Mouse (Mus musculus): Measurements from ENCODE around the gene Plcd3.

Gene Plcd3

GRCm38 (mm10) chr11:103096979-103097894 lies 4.2 kb downstream of the Plcd3 start:
- peak; percentile 87 for DNase-seq (ENCODE audit: low spot score)

- DNase-seq (ENCODE audit: low spot score) = no peak
These were observed 5.7 kb downstream of the Plcd3 start for GRCm38 (mm10) chr11:103095801-103096200.

- no peak for DNase-seq (ENCODE audit: low spot score)
These were observed 6.3 kb downstream of the Plcd3 start for GRCm38 (mm10) chr11:103095107-103095670.

GRCm38 (mm10) chr11:103093862-103094833 lies 7.3 kb downstream of the Plcd3 start:
- DNase-seq (ENCODE audit: low spot score) = no peak

- DNase-seq (ENCODE audit: low spot score) = no peak
These were observed 8.2 kb downstream of the Plcd3 start for GRCm38 (mm10) chr11:103093306-103093705.

GRCm38 (mm10) chr11:103081631-103082030 lies 19.8 kb downstream of the Plcd3 start:
- no peak for DNase-seq (ENCODE audit: low spot score)

- DNase-seq (ENCODE audit: low spot score) = no peak
These were observed 21.0 kb downstream of the Plcd3 start for GRCm38 (mm10) chr11:103080323-103081091.

- no peak for DNase-seq (ENCODE audit: low spot score)
These were observed 23.3 kb downstream of the Plcd3 start for GRCm38 (mm10) chr11:103078131-103078530.

GRCm38 (mm10) chr11:103076581-103076980 lies 24.9 kb downstream of the Plcd3 start:
- no peak for DNase-seq (ENCODE audit: low spot score)

GRCm38 (mm10) chr11:103076010-103076409 lies 25.4 kb downstream of the Plcd3 start:
- DNase-seq (ENCODE audit: low spot score) = no peak

- no peak for DNase-seq (ENCODE audit: low spot score)
These were observed 26.6 kb downstream of the Plcd3 start for GRCm38 (mm10) chr11:103074796-103075323.

GRCm38 (mm10) chr11:103074121-103074650 lies 27.3 kb downstream of the Plcd3 start:
- DNase-seq (ENCODE audit: low spot score) = no peak

GRCm38 (mm10) chr11:103073671-103074070 lies 27.8 kb downstream of the Plcd3 start:
- no peak for DNase-seq (ENCODE audit: low spot score)

- DNase-seq (ENCODE audit: low spot score) = no peak
These were observed 31.1 kb downstream of the Plcd3 start for GRCm38 (mm10) chr11:103070322-103070880.

GRCm38 (mm10) chr11:103069731-103070130 lies 31.7 kb downstream of the Plcd3 start:
- no peak for DNase-seq (ENCODE audit: low spot score)

GRCm38 (mm10) chr11:103068884-103069283 lies 32.6 kb downstream of the Plcd3 start:
- DNase-seq (ENCODE audit: low spot score) = no peak

GRCm38 (mm10) chr11:103068272-103068671 lies 33.2 kb downstream of the Plcd3 start:
- DNase-seq (ENCODE audit: low spot score) = no peak

- no peak for DNase-seq (ENCODE audit: low spot score)
These were observed 33.9 kb downstream of the Plcd3 start for GRCm38 (mm10) chr11:103067457-103068001.

GRCm38 (mm10) chr11:103067051-103067361 lies 34.5 kb downstream of the Plcd3 start:
- DNase-seq (ENCODE audit: low spot score) = no peak
